8 mouse cellular contexts compared by ENCODE assay signal in the genomic region with DNA sequence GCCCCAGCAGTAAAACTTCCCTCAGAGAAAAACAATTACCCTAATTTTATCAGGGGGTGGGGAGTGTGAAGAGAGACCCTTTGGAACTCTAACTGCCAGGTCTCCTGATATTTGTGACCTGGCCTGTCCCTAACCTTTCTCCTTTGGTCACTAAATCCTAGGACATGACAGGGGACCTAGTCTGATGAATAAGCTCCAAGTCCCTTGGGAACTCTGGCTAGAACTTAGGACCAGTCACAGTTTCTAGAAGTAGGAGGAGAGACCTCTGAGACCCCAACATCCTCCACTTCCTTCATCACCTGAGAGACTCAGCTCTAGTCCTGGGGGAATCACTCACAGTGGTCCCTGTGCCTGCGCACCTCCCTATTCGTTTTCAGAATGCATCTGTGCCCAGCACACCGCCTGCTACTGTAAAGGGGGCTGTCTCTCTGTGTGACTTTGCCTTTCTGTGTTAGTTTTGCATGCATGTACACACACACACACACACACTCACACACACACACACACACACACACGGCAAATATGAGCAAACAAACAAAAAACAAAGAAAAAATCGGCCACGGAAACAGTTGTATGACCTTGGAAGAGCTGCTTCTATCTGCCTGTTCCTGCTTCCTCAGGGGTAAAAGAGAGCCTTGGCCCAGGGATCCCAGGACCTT. TPM values are rescaled to one million over a fixed set of nuclear protein-coding genes. Genes with fewer than 3 reads are reported as not detected.
DNase-seq lines count a peak whose midpoint lies in the region; ATAC-seq and TF ChIP-seq lines count a peak whose summit lies in the region.
"Had no signal": no experiment of that assay in that cellular context is flagged by ENCODE, and none has a peak within 500 bp of the region (broad histone marks: within the 10 kb centered on the region; RNA-seq: fewer than 3 reads in every experiment).

No protein-coding gene starts in this region.

- TF ChIP-seq CTCF in lung, adult 2 months (IDR thresholded peaks at IDR 0.05; ENCODE audit: insufficient read depth, low read length), result no peak
- no peak for TF ChIP-seq CTCF in intestine, postnatal 0 days (IDR thresholded peaks at IDR 0.05; ENCODE audit: low read depth)

- no peaks in the 10 kb centered on the region for H3K36me3 ChIP-seq in lung, embryonic 16.5 days (ENCODE audit: control insufficient read depth, insufficient read depth, low read length)
- H3K36me3 ChIP-seq in forebrain, embryonic 12.5 days (replicated peaks), result no peaks in the 10 kb centered on the region
- no peaks in the 10 kb centered on the region for H3K36me3 ChIP-seq in intestine, postnatal 0 days (ENCODE audit: control insufficient read depth, insufficient read depth)
- no peaks in the 10 kb centered on the region for H3K36me3 ChIP-seq in neural tube, embryonic 14.5 days (ENCODE audit: control insufficient read depth, insufficient read depth, low read length)

- H3K9me3 ChIP-seq in lung, embryonic 16.5 days (ENCODE audit: control insufficient read depth, low read length), result no peaks in the 10 kb centered on the region
- H3K9me3 ChIP-seq in forebrain, embryonic 12.5 days, result no peaks in the 10 kb centered on the region
- no peaks in the 10 kb centered on the region for H3K9me3 ChIP-seq in intestine, postnatal 0 days (ENCODE audit: control insufficient read depth)
- H3K9me3 ChIP-seq in neural tube, embryonic 14.5 days (ENCODE audit: control insufficient read depth, low read length), result no peaks in the 10 kb centered on the region

- H3K27me3 ChIP-seq in lung, embryonic 16.5 days (ENCODE audit: control insufficient read depth, insufficient read depth, low read depth, low read length), result no peaks in the 10 kb centered on the region
- no peaks in the 10 kb centered on the region for H3K27me3 ChIP-seq in forebrain, embryonic 12.5 days
- H3K27me3 ChIP-seq in intestine, postnatal 0 days (replicated peaks; ENCODE audit: control insufficient read depth, insufficient read depth, low read length), result peaks cover 11% of the 10 kb centered on the region
- no peaks in the 10 kb centered on the region for H3K27me3 ChIP-seq in neural tube, embryonic 14.5 days (ENCODE audit: control insufficient read depth, insufficient read depth, low read length)

- no peak for ATAC-seq in lung, embryonic 16.5 days (ENCODE audit: low read depth)
- no peak for ATAC-seq in forebrain, embryonic 12.5 days (ENCODE audit: low FRiP score)
- ATAC-seq in intestine, postnatal 0 days, result no peak
- no peak for ATAC-seq in neural tube, embryonic 14.5 days (ENCODE audit: low read depth)

- peak overlapping the region; percentile 71 for H3K4me3 ChIP-seq in lung, embryonic 16.5 days (ENCODE audit: low read length)
- H3K4me3 ChIP-seq in lung, adult 2 months (replicated peaks; ENCODE audit: extremely low read depth, low read depth, low read length), result no peak overlapping the region
- peak overlapping the region; percentile 60 for H3K4me3 ChIP-seq in forebrain, embryonic 12.5 days (replicated peaks)
- peak overlapping the region; percentile 58 for H3K4me3 ChIP-seq in intestine, postnatal 0 days (ENCODE audit: low read depth, low read length)
- peak overlapping the region; percentile 55 for H3K4me3 ChIP-seq in neural tube, embryonic 14.5 days (ENCODE audit: low read depth, low read length)

- H3K9ac ChIP-seq in lung, embryonic 16.5 days (ENCODE audit: low read length), result peak overlapping the region; percentile 85
- peak overlapping the region; percentile 83 for H3K9ac ChIP-seq in forebrain, embryonic 12.5 days
- H3K9ac ChIP-seq in intestine, postnatal 0 days (ENCODE audit: low read depth, low read length), result peak overlapping the region; percentile 52; the same call in 1 of the 2 replicates
- peak overlapping the region; percentile 81 for H3K9ac ChIP-seq in neural tube, embryonic 14.5 days (replicated peaks; ENCODE audit: low read depth, low read length)

- no peak for TF ChIP-seq POLR2A in lung, adult 2 months (IDR thresholded peaks at IDR 0.05; ENCODE audit: borderline replicate concordance, extremely low read depth, low read depth, low read length)

- peak overlapping the region; percentile 93 for H3K27ac ChIP-seq in lung, embryonic 16.5 days (ENCODE audit: low read length)
- peak overlapping the region; percentile 99 for H3K27ac ChIP-seq in forebrain, embryonic 12.5 days
- peak overlapping the region; percentile 31; the same call in 1 of the 2 replicates for H3K27ac ChIP-seq in intestine, postnatal 0 days (ENCODE audit: low read depth, low read length)
- H3K27ac ChIP-seq in neural tube, embryonic 14.5 days (ENCODE audit: low read depth, low read length), result peak overlapping the region; percentile 98

- peak overlapping the region; percentile 52 for H3K4me2 ChIP-seq in lung, embryonic 16.5 days (ENCODE audit: low read depth, low read length)
- H3K4me2 ChIP-seq in forebrain, embryonic 12.5 days, result peak overlapping the region; percentile 90
- peak overlapping the region; percentile 80 for H3K4me2 ChIP-seq in intestine, postnatal 0 days (replicated peaks; ENCODE audit: low read depth)
- peak overlapping the region; percentile 86 for H3K4me2 ChIP-seq in neural tube, embryonic 14.5 days (ENCODE audit: low read depth, low read length)

- no peak for DNase-seq in lung, adult 2 months
- no peak for DNase-seq in spleen, postnatal 4 days (ENCODE audit: low spot score in 2 of 2)
- no peak for DNase-seq in cerebellum, adult 8-10 months

- 11% methylated on average over 6 of the region's 6 CpGs for WGBS in lung, embryonic 16.5 days
- WGBS in lung, adult 2 months, result 30% methylated on average over 6 of the region's 6 CpGs
- WGBS in forebrain, embryonic 12.5 days, result 8% methylated on average over 6 of the region's 6 CpGs
- 30% methylated on average over 6 of the region's 6 CpGs for WGBS in intestine, postnatal 0 days
- 3% methylated on average over 6 of the region's 6 CpGs for WGBS in neural tube, embryonic 14.5 days

- peaks cover 39% of the 10 kb centered on the region for H3K4me1 ChIP-seq in lung, embryonic 16.5 days (replicated peaks; ENCODE audit: control insufficient read depth, insufficient read depth, low read length)
- H3K4me1 ChIP-seq in lung, adult 2 months (ENCODE audit: control insufficient read depth, insufficient read depth, low read length), result peaks cover 19% of the 10 kb centered on the region
- peaks cover 60% of the 10 kb centered on the region for H3K4me1 ChIP-seq in forebrain, embryonic 12.5 days
- 0 out of 2 replicates have a peak, but pooled peaks cover 3% of the 10 kb centered on the region for H3K4me1 ChIP-seq in intestine, postnatal 0 days (replicated peaks; ENCODE audit: control insufficient read depth, insufficient read depth, low read length)
- H3K4me1 ChIP-seq in neural tube, embryonic 14.5 days (ENCODE audit: control insufficient read depth, insufficient read depth, low read length), result peaks cover 51% of the 10 kb centered on the region

RNA-seq across cellular contexts. Expression of gene Smarcd3, which starts 18.8 kb away (rescaled TPM):
- 21.1 and 22.2 TPM in 2 replicates for polyA plus RNA-seq in lung, embryonic 16.5 days (2015; fragmentation: Nextera tagmentation; extraction: Ambion mirVana)
- 21.3 and 22.2 TPM in 2 replicates for polyA plus RNA-seq in lung, adult 2 months (2012; rRNA removed)
- 101 and 113 TPM in 2 replicates for polyA plus RNA-seq in forebrain, embryonic 12.5 days (2016; fragmentation: Nextera tagmentation; extraction: Ambion mirVana)
- 6.6 and 6.8 TPM in 2 replicates for polyA plus RNA-seq in intestine, postnatal 0 days (2015; fragmentation: Nextera tagmentation; extraction: Ambion mirVana)
- polyA plus RNA-seq in neural tube, embryonic 14.5 days (2014; fragmentation: Nextera tagmentation; extraction: Ambion mirVana), result 139 and 179 TPM in 2 replicates

RNA-seq across cellular contexts. Expression of gene Chpf2, which starts 18.9 kb away (rescaled TPM):
- 19.4 and 20.2 TPM in 2 replicates for polyA plus RNA-seq in lung, embryonic 16.5 days (2015; fragmentation: Nextera tagmentation; extraction: Ambion mirVana)
- polyA plus RNA-seq in lung, adult 2 months (2012; rRNA removed), result 39.3 and 47.2 TPM in 2 replicates
- polyA plus RNA-seq in forebrain, embryonic 12.5 days (2016; fragmentation: Nextera tagmentation; extraction: Ambion mirVana), result 18.7 and 18.8 TPM in 2 replicates
- polyA plus RNA-seq in intestine, postnatal 0 days (2015; fragmentation: Nextera tagmentation; extraction: Ambion mirVana), result 23.5 and 24.4 TPM in 2 replicates
- 13.3 and 13.6 TPM in 2 replicates for polyA plus RNA-seq in neural tube, embryonic 14.5 days (2014; fragmentation: Nextera tagmentation; extraction: Ambion mirVana)

RNA-seq across cellular contexts. Expression of gene Abcf2, which starts 28.2 kb away (rescaled TPM):
- 88.9 and 93.4 TPM in 2 replicates for polyA plus RNA-seq in lung, embryonic 16.5 days (2015; fragmentation: Nextera tagmentation; extraction: Ambion mirVana)
- 43.6 and 48.7 TPM in 2 replicates for polyA plus RNA-seq in lung, adult 2 months (2012; rRNA removed)
- polyA plus RNA-seq in forebrain, embryonic 12.5 days (2016; fragmentation: Nextera tagmentation; extraction: Ambion mirVana), result 141 and 142 TPM in 2 replicates
- polyA plus RNA-seq in intestine, postnatal 0 days (2015; fragmentation: Nextera tagmentation; extraction: Ambion mirVana), result 40.1 and 40.5 TPM in 2 replicates
- 80.3 and 89.8 TPM in 2 replicates for polyA plus RNA-seq in neural tube, embryonic 14.5 days (2014; fragmentation: Nextera tagmentation; extraction: Ambion mirVana)

RNA-seq across cellular contexts. Expression of gene 4931409K22Rik, which starts 48.8 kb away (rescaled TPM):
- polyA plus RNA-seq in lung, embryonic 16.5 days (2015; fragmentation: Nextera tagmentation; extraction: Ambion mirVana), result 0.14 TPM in 1 of 2 replicates, not detected in the other
- polyA plus RNA-seq in lung, adult 2 months (2012; rRNA removed), result not detected in 2 replicates
- polyA plus RNA-seq in forebrain, embryonic 12.5 days (2016; fragmentation: Nextera tagmentation; extraction: Ambion mirVana), result 0.24 and 0.37 TPM in 2 replicates
- polyA plus RNA-seq in intestine, postnatal 0 days (2015; fragmentation: Nextera tagmentation; extraction: Ambion mirVana), result not detected in 2 replicates
- 0.14 and 0.16 TPM in 2 replicates for polyA plus RNA-seq in neural tube, embryonic 14.5 days (2014; fragmentation: Nextera tagmentation; extraction: Ambion mirVana)
- polyA plus RNA-seq: large intestine, adult 2 months had no signal

Comparison
In these comparisons a context has a peak if more than half of its experiments do, and no peak if none do; other contexts are left out.
1. H3K27ac ChIP-seq: peak in every context shown above with its lines; median percentile 99 in forebrain, embryonic 12.5 days; 98 in neural tube, embryonic 14.5 days; 93 in lung, embryonic 16.5 days; 31 in intestine, postnatal 0 days.